Mouse (Mus musculus) macrophage (primary cell): Measurements from ENCODE around the gene Tgm2. TPM values are rescaled to one million over a fixed set of nuclear protein-coding genes. Genes with fewer than 3 reads are reported as not detected.

Experiments
- H3K27ac ChIP-seq: fragments of 350-480 bp; formaldehyde crosslinking; 2 replicates; pipeline ENCODE4 v1.9.0; 2021
- H3K36me3 ChIP-seq: fragments of 350-480 bp; formaldehyde crosslinking; 2 replicates; pipeline ENCODE4 v1.9.0; 2021; ENCODE audit errors: inconsistent target
- H3K4me3 ChIP-seq: fragments of 350-480 bp; formaldehyde crosslinking; 2 replicates; pipeline ENCODE4 v1.9.0; 2021; ENCODE audit errors: inconsistent target
- H3K79me2 ChIP-seq: fragments of 350-480 bp; formaldehyde crosslinking; 2 replicates; pipeline ENCODE4 v1.9.0; 2021; ENCODE audit errors: inconsistent target
- WGBS: methylation state at CpG from one replicate; pipeline ENCODE4 v1.1.7; 2026; ENCODE audit warnings: inconsistent platforms; ENCODE audit not compliant: missing documents; 5-methylcytosine and 5-hydroxymethylcytosine counted together
- polyA plus RNA-seq: library from polyadenylated mRNA; stranded (reverse); fragments of 250-400 nt; gene quantifications from 3 replicates; pipeline ENCODE4 v1.2.4, GENCODE M21; 2018; ENCODE audit warnings: inconsistent platforms

Gene Tgm2
- polyA plus RNA-seq, 1 experiment from 2014 or later = 98.8 TPM

DNA sequence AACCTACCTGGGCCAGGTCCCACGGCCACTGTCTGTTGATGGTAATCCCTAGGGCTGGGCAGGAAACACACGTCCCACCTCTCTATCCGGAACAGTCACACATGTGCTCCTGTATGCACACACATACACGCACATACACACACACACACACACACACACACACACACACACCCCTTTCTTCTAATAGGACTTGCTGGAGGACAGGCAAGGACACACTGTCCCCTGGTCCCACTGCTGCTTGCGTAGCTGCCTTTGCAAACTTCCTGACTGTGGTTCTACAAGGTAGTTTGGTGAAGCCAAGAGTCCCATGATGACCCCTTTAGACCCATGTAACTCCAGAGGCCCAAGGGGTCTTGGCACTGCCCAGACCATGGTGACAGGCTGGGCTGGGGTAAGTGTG lies 5.6 kb downstream of the Tgm2 start:
- H3K79me2 ChIP-seq = peaks cover 8% of the 10 kb centered on the region; the same call in 1 of the 2 replicates
- no peak overlapping the region for H3K27ac ChIP-seq
- 96% methylated on average over 5 of the region's 5 CpGs for WGBS
- no peak overlapping the region for H3K4me3 ChIP-seq
- peaks cover 57% of the 10 kb centered on the region for H3K36me3 ChIP-seq

DNA sequence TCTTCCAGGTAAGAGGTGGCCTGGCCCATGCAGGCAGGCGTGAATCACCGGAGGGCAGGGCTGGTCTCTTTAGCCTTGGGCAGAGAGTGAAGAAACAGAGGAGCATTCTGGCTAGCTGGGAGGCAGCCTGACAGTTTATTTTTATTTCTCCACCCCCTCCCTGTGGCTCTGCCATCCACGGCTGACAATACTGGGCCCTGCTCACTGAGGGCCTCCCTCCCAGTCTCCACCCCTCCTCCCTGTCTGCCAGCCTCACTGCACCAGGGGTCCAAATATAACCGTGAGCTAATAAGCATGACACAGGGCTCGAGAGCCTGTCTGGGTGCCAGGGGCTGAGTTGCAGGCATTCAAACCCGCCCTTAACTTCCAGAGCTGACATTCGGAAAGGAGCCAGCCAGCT lies 6.6 kb downstream of the Tgm2 start:
- Histone ChIP-seq H3K79me2 (no peaks in the 10 kb centered on the region), H3K4me3 (no peak overlapping the region), H3K27ac (no peak overlapping the region), H3K36me3 (peaks cover 57% of the 10 kb centered on the region)
- 92% methylated on average over 7 of the region's 7 CpGs for WGBS

- Histone ChIP-seq H3K4me3 (no peak overlapping the region), H3K36me3 (peaks cover 57% of the 10 kb centered on the region), H3K79me2 (no peaks in the 10 kb centered on the region), H3K27ac (no peak overlapping the region)
- 99% methylated on average over 9 of the region's 9 CpGs for WGBS
Observed at GRCm38 (mm10) chr2:158138778-158139177, 7.5 kb downstream of the Tgm2 start.

DNA sequence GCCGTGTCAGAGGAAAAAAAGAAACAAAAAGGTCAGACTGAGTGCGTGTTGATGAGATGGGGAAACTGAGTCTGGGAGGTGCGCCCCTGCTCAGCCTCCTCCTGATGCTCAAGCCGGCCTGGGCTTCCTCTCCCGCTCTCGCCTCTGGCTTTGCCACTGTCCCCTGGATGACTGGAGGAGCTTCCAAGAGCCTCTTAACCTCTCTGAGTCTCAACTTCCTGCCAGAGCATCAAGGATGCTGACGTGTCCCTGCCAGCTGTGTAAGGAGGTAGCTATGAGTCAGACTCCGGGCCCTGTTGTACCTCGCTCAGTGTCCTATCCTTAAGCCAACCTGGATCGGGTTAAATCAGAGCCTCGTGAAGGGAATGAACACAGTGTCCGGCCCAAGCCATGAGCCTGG lies 8.5 kb downstream of the Tgm2 start:
- no peaks in the 10 kb centered on the region for H3K79me2 ChIP-seq
- no peak overlapping the region for H3K4me3 ChIP-seq
- no peak overlapping the region for H3K27ac ChIP-seq
- H3K36me3 ChIP-seq = peaks cover 53% of the 10 kb centered on the region
- WGBS = 91% methylated on average over 12 of the region's 12 CpGs

DNA sequence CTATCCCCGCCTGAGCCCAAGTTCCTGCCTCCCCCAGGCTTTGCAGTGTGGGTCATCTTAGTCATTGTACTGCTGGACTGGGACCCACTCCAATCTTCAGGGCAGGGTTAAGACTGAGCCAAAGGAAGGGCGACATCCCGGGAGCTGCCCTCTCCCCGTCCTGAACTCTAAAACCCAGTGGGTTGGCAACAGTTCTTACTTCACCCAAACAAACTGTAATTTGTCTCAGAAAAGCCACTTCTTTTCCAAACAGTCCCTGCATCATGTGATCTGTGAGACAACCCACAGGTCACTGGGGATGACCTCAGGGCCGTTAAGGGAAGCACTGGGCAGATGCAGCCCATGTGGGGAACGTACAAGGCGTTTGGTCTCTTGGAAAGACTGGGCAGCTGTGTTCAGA lies 10.0 kb downstream of the Tgm2 start:
- Histone ChIP-seq H3K36me3 (peaks cover 45% of the 10 kb centered on the region), H3K27ac (peak overlapping the region; percentile 54), H3K4me3 (no peak overlapping the region), H3K79me2 (no peaks in the 10 kb centered on the region)
- WGBS = 46% methylated on average over 7 of the region's 7 CpGs

DNA sequence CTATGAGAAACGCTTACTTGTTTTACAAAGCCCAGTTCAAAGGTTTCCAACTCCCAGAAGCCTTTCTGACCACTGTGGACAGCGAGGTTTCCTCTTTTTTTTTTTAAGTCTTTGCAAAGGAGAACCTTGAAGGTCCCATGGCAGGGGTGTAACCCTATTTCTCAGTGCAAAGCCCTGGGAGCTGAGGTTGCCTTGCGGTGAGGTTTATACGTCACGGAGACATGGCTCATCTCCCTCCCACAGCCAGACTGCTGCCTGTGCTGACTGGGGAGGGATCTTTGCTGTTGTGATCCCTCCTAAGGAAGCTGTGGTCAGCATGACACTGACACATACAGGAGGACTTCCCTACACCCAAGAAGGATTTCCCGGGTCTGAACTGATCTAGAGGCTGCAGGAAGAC lies 13.2 kb downstream of the Tgm2 start:
- no peaks in the 10 kb centered on the region for H3K79me2 ChIP-seq
- peaks cover 36% of the 10 kb centered on the region for H3K36me3 ChIP-seq
- no peak overlapping the region for H3K4me3 ChIP-seq
- 3% methylated on average over 6 of the region's 6 CpGs for WGBS
- peak overlapping the region; percentile 82 for H3K27ac ChIP-seq

- peaks cover 36% of the 10 kb centered on the region for H3K36me3 ChIP-seq
- H3K79me2 ChIP-seq = no peaks in the 10 kb centered on the region
- peak overlapping the region; percentile 82 for H3K27ac ChIP-seq
- WGBS = 89% methylated on average over 10 of the region's 10 CpGs
- no peak overlapping the region for H3K4me3 ChIP-seq
Observed at GRCm38 (mm10) chr2:158132320-158132719, 13.9 kb downstream of the Tgm2 start.

DNA sequence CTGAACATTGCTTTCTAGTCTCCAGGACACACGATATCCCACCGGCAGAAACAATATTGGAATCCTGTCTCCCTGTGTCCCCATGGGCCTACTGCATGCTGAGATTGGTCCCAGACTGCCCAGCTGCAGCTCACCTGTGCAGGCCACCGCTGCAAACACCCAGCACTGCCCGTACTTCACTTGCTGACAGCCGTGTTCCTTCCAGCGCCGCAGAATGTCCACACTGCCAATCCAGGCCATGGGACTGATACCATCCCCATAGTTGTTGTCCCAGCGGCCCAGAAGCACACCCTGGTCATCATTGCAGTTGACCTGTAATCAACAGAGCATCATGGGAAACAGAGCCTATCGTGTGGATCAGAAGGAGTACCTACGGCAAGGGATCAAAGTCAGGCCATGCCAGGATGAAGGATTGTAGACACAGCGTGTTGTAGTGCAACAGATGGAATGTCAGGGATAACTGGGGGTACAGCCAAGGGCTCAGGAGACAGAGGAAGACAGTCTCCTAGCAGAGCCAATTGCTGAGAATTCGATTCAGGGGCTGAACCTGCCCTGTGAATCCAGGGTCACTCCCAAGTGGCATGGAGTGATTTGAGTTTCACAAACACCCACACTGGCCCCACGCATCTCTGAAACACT lies 14.9 kb downstream of the Tgm2 start:
- peak overlapping the region; percentile 82 for H3K27ac ChIP-seq
- H3K79me2 ChIP-seq = no peaks in the 10 kb centered on the region
- 97% methylated on average over 13 of the region's 13 CpGs for WGBS
- no peak overlapping the region for H3K4me3 ChIP-seq
- peaks cover 45% of the 10 kb centered on the region for H3K36me3 ChIP-seq

DNA sequence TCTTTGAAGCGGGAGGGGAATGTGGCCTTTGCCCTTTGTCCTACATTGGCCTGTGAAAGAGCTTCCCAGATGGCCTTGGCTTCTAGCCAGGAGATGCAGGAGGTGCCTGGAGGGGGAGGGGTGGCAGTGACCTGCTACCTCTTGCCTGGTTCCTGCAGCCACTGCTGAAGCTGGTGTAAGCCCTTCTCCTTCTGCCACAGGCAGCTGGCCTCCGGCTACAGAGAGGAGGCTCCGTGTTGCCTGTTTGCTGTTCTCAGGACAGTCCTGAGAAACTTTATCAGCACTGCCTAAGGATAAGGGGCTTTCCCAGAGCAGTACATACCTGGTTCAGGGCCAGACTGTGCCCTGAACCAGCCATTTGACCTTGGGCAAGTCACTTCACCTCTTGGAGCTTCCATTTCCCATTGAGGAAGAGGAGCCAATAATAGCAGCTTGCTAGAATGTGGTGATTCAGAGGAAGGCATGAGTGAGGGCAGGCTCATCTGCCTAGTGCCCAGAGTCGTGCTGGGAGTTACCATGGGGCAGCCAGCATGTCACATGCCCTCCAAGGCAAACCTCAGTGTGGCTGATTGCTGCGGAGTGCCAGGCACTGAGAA lies 15.7 kb downstream of the Tgm2 start:
- Histone ChIP-seq H3K36me3 (peaks cover 53% of the 10 kb centered on the region), H3K4me3 (no peak overlapping the region), H3K79me2 (no peaks in the 10 kb centered on the region), H3K27ac (peak overlapping the region; percentile 82)
- WGBS = 76% methylated on average over 5 of the region's 5 CpGs

DNA sequence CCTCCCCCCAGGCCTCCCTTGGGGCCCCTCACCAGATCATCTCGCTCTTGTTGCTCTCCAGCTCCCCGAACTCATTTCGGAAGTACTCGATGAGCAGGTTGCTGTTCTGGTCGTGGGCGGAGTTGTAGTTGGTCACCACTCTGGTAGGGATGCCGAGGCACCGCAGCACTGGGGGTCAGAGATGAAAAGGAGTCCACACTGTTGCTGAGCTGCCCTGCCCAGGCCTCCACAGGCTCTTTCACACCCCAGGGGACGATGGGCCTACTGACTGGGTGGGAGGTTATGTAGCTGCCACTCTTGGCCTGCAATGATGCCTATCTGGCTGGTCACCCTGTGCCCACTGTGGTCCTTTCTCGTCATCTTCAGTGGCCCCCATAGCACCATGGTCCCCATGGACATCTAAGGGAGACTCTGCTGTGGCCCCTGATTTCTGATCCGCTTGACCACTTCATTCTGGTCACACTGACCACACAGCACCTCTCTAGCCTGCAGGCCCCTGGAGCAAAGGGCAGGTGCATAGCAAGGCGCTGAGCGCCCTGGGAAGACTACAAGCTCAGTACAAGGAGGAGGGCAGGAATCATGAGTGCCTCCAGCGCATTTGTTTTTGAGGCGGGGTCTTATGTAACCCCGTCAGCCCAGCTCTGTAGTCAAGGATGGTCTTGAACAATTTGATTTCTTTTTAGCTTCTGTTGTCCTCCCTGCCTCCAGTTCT lies 16.8 kb downstream of the Tgm2 start:
- Histone ChIP-seq H3K36me3 (peaks cover 63% of the 10 kb centered on the region), H3K79me2 (no peaks in the 10 kb centered on the region), H3K4me3 (no peak overlapping the region), H3K27ac (no peak overlapping the region)
- 93% methylated on average over 15 of the region's 16 CpGs for WGBS

DNA sequence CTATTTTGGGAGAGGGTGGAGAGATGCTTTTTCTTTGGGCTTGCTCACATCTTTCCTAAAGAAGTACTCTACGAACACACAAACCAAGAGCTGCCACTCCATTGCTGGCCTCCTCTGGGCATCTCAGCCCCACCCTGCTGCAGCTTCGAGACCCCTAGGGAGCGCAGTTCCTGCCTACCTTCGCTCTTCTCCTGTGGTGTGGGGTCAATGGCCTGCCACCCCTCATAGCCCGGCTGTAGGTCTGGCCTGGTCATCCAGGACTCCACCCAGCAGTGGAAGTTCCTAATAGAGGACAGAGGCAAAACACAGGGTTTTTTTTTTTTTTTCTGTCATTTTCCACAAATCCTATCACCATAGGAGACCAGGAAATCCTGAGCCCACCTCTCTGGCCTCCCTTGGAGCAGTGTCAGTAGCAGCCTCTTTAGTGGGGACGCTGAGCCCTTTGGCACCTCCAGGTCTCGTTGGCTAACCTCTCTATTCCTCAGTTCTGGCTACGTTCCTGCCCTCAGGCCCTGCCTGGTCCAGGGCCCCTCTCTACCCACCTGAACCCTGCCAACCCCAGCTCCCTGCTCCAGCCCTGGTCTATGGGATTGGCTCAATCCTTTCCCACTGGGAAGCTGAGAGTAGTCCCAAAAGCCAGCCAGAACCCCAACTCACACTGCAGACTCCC lies 17.6 kb downstream of the Tgm2 start:
- Histone ChIP-seq H3K27ac (no peak overlapping the region), H3K36me3 (peaks cover 72% of the 10 kb centered on the region), H3K79me2 (no peaks in the 10 kb centered on the region), H3K4me3 (no peak overlapping the region)
- 92% methylated on average over 8 of the region's 8 CpGs for WGBS

DNA sequence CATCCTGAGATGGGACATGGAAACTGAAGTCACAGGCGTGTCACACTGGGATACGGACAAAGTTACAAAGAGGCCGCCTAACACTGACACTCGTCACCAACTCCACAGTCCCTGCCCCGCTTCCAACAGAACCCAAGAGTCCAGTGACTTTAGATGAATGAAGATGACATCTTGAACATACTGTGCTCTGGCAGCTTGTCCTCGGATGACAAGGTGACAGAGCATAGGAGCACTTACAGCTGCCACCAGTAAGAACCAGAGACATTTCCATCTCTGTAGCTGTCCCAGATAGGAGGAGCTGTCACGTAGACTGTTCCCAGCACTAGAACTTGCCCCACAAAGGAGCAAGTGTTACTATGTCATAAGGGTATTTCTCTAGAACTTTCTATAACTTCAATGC lies 18.4 kb downstream of the Tgm2 start:
- no peaks in the 10 kb centered on the region for H3K79me2 ChIP-seq
- H3K4me3 ChIP-seq = no peak overlapping the region
- no peak overlapping the region for H3K27ac ChIP-seq
- WGBS = 95% methylated on average over 7 of the region's 7 CpGs
- peaks cover 79% of the 10 kb centered on the region for H3K36me3 ChIP-seq

GRCm38 (mm10) chr2:158127245-158127644 lies 19.0 kb downstream of the Tgm2 start:
- Histone ChIP-seq H3K36me3 (peaks cover 85% of the 10 kb centered on the region), H3K79me2 (no peaks in the 10 kb centered on the region), H3K4me3 (no peak overlapping the region), H3K27ac (no peak overlapping the region)
- WGBS = 100% methylated on average over 3 of the region's 6 CpGs

DNA sequence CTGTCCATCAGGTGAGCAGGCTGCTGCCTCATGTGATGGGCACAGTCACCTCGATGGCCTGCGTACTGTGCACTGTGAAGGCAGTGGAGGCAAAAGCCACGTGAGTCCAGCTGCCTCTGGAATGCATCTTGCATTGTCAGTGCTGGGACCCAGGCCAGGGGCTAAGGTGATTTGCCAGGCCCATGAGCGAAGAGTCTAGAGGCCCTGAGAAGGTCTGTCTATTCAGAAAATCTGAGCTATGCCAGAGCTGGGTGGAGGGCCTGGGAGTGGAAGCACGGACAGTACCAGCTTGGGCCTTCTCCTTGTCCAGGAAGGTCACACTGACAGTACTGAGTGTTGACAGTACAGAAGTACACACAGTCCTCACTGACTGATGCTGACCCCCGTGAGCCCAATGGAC lies 23.4 kb downstream of the Tgm2 start:
- Histone ChIP-seq H3K4me3 (no peak overlapping the region), H3K36me3 (peaks cover 87% of the 10 kb centered on the region)

More for the DNA sequence above, 23.4 kb downstream of the Tgm2 start:
- no peaks in the 10 kb centered on the region for H3K79me2 ChIP-seq
- H3K27ac ChIP-seq = no peak overlapping the region
- WGBS = 96% methylated on average over 6 of the region's 6 CpGs
